5 mouse cellular contexts compared by ENCODE assay signal in the genomic region with DNA sequence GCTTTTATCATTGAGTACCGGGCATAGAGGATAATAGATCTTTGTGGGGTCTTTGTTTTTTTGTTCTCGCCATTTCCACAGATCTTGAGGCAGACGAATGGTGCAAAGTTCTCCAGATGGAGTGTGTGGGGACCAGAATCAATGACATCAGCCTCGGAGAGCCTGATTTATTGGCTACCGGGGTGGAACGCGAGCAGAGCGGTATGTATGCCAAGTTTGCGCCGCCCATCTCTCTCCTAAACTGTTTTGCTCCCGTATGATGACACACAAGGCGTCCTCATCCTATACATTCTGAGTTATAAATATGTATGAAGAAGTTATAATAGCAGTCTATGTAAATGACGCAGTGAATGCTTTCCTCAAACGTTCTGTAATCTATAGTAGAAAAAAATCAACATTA.
"Had no signal": no experiment of that assay in that cellular context is flagged by ENCODE, and none has a peak within 500 bp of the region (broad histone marks: within the 10 kb centered on the region; RNA-seq: fewer than 3 reads in every experiment).

No protein-coding gene starts in this region.

- DNase-seq: lung, adult 2 months; lung, postnatal 36 days; spleen, adult 18-20 months; thymus, adult 18-20 months; thymus, postnatal 14 days had no signal
